Mouse (Mus musculus): Measurements from ENCODE around the gene Btbd2.

- TF ChIP-seq ETS1 (IDR thresholded peaks at IDR 0.05; ENCODE audit: low read depth, low read length) (no peak), EP300 (IDR thresholded peaks at IDR 0.05; ENCODE audit: low read depth in 1 of 2, low read length in 2 of 2) (no peak), ZC3H11A (IDR thresholded peaks at IDR 0.05; ENCODE audit: low read depth, low read length) (no peak)
Observed at GRCm38 (mm10) chr10:80608435-80608834, 48.4 kb downstream of the Btbd2 start.
